Mouse (Mus musculus): ENCODE data around the gene Iqce. TPM values are rescaled to one million over a fixed set of nuclear protein-coding genes. Genes with fewer than 3 reads are reported as not detected.

Iqce gene
- polyA plus RNA-seq, 1 experiment from 2014 or later = 13.4 TPM

- 1% methylated on average over 25 of the region's 25 CpGs for WGBS
- ATAC-seq = peak; percentile 13
- peaks cover 17% of the 10 kb centered on the region for H3K4me1 ChIP-seq (ENCODE audit: control insufficient read depth, insufficient read depth, low read length)
- no peak for DNase-seq (ENCODE audit: low spot score)
- H3K4me2 ChIP-seq (ENCODE audit: low read length) = peak overlapping the region; percentile 89
- peaks cover 8% of the 10 kb centered on the region for H3K36me3 ChIP-seq (ENCODE audit: control insufficient read depth, insufficient read depth, low read length)
- no peaks in the 10 kb centered on the region for H3K9me3 ChIP-seq (replicated peaks; ENCODE audit: control insufficient read depth, low read length)
- H3K9ac ChIP-seq (ENCODE audit: low read length) = peak overlapping the region; percentile 88
- H3K4me3 ChIP-seq (ENCODE audit: low read depth, low read length) = peak overlapping the region; percentile 81
- H3K27me3 ChIP-seq (replicated peaks; ENCODE audit: control insufficient read depth, insufficient read depth, low read length) = no peaks in the 10 kb centered on the region
- peak overlapping the region; percentile 86 for H3K27ac ChIP-seq (ENCODE audit: low read depth, low read length)
Measured at GRCm38 (mm10) chr5:140701661-140702060, 517 bp downstream of the Iqce start.

GRCm38 (mm10) chr5:140699776-140700175 lies 2.4 kb downstream of the Iqce start:
- ATAC-seq = no peak
- DNase-seq (ENCODE audit: low spot score) = no peak
- Histone ChIP-seq H3K27me3 (replicated peaks; ENCODE audit: control insufficient read depth, insufficient read depth, low read length) (no peaks in the 10 kb centered on the region), H3K9me3 (replicated peaks; ENCODE audit: control insufficient read depth, low read length) (no peaks in the 10 kb centered on the region), H3K27ac (ENCODE audit: low read depth, low read length) (no peak overlapping the region), H3K4me2 (ENCODE audit: low read length) (no peak overlapping the region), H3K36me3 (ENCODE audit: control insufficient read depth, insufficient read depth, low read length) (peaks cover 19% of the 10 kb centered on the region), H3K4me3 (ENCODE audit: low read depth, low read length) (no peak overlapping the region), H3K4me1 (ENCODE audit: control insufficient read depth, insufficient read depth, low read length) (peaks cover 10% of the 10 kb centered on the region), H3K9ac (ENCODE audit: low read length) (no peak overlapping the region)
- 81% methylated on average over 9 of the region's 9 CpGs for WGBS

GRCm38 (mm10) chr5:140695987-140696386 lies 6.2 kb downstream of the Iqce start:
- H3K27ac ChIP-seq (ENCODE audit: low read depth, low read length) = no peak overlapping the region
- DNase-seq (ENCODE audit: low spot score) (no peak), ATAC-seq (no peak)
- no peak overlapping the region for H3K4me3 ChIP-seq (ENCODE audit: low read depth, low read length)
- peaks cover 1% of the 10 kb centered on the region for H3K4me1 ChIP-seq (ENCODE audit: control insufficient read depth, insufficient read depth, low read length)
- H3K27me3 ChIP-seq (replicated peaks; ENCODE audit: control insufficient read depth, insufficient read depth, low read length) = no peaks in the 10 kb centered on the region
- no peak overlapping the region for H3K4me2 ChIP-seq (ENCODE audit: low read length)
- H3K9me3 ChIP-seq (replicated peaks; ENCODE audit: control insufficient read depth, low read length) = no peaks in the 10 kb centered on the region
- WGBS = 74% methylated on average over 7 of the region's 7 CpGs
- no peak overlapping the region for H3K9ac ChIP-seq (ENCODE audit: low read length)
- peaks cover 43% of the 10 kb centered on the region for H3K36me3 ChIP-seq (ENCODE audit: control insufficient read depth, insufficient read depth, low read length)

- Histone ChIP-seq H3K4me3 (ENCODE audit: low read depth, low read length) (no peak overlapping the region), H3K4me1 (ENCODE audit: control insufficient read depth, insufficient read depth, low read length) (no peaks in the 10 kb centered on the region), H3K27me3 (replicated peaks; ENCODE audit: control insufficient read depth, insufficient read depth, low read length) (no peaks in the 10 kb centered on the region), H3K9me3 (replicated peaks; ENCODE audit: control insufficient read depth, low read length) (no peaks in the 10 kb centered on the region), H3K9ac (ENCODE audit: low read length) (no peak overlapping the region), H3K4me2 (ENCODE audit: low read length) (no peak overlapping the region), H3K36me3 (ENCODE audit: control insufficient read depth, insufficient read depth, low read length) (peaks cover 55% of the 10 kb centered on the region), H3K27ac (ENCODE audit: low read depth, low read length) (no peak overlapping the region)
- no peak for DNase-seq (ENCODE audit: low spot score)
- no peak for ATAC-seq
- WGBS = 82% methylated on average over 3 of the region's 3 CpGs
Measured at GRCm38 (mm10) chr5:140688434-140688833, 13.7 kb downstream of the Iqce start.

GRCm38 (mm10) chr5:140684343-140685148 lies 17.6 kb downstream of the Iqce start:
- Histone ChIP-seq H3K4me1 (ENCODE audit: control insufficient read depth, insufficient read depth, low read length) (no peaks in the 10 kb centered on the region), H3K27me3 (replicated peaks; ENCODE audit: control insufficient read depth, insufficient read depth, low read length) (no peaks in the 10 kb centered on the region), H3K9ac (ENCODE audit: low read length) (no peak overlapping the region), H3K4me2 (ENCODE audit: low read length) (no peak overlapping the region), H3K36me3 (ENCODE audit: control insufficient read depth, insufficient read depth, low read length) (peaks cover 37% of the 10 kb centered on the region), H3K4me3 (ENCODE audit: low read depth, low read length) (no peak overlapping the region), H3K27ac (ENCODE audit: low read depth, low read length) (no peak overlapping the region), H3K9me3 (replicated peaks; ENCODE audit: control insufficient read depth, low read length) (no peaks in the 10 kb centered on the region)
- WGBS = 59% methylated on average over 16 of the region's 16 CpGs
- ATAC-seq (peak; percentile 44; the same call in 1 of the 2 replicates), DNase-seq (ENCODE audit: low spot score) (peak; percentile 77)

- Histone ChIP-seq H3K4me2 (ENCODE audit: low read length) (no peak overlapping the region), H3K27me3 (replicated peaks; ENCODE audit: control insufficient read depth, insufficient read depth, low read length) (no peaks in the 10 kb centered on the region), H3K4me3 (ENCODE audit: low read depth, low read length) (no peak overlapping the region), H3K4me1 (ENCODE audit: control insufficient read depth, insufficient read depth, low read length) (no peaks in the 10 kb centered on the region), H3K9me3 (replicated peaks; ENCODE audit: control insufficient read depth, low read length) (no peaks in the 10 kb centered on the region), H3K9ac (ENCODE audit: low read length) (no peak overlapping the region), H3K27ac (ENCODE audit: low read depth, low read length) (no peak overlapping the region), H3K36me3 (ENCODE audit: control insufficient read depth, insufficient read depth, low read length) (peaks cover 36% of the 10 kb centered on the region)
- DNase-seq (ENCODE audit: low spot score) (no peak), ATAC-seq (no peak)
- 98% methylated on average over 6 of the region's 6 CpGs for WGBS
Measured at GRCm38 (mm10) chr5:140682113-140682512, 20.1 kb downstream of the Iqce start.

- Histone ChIP-seq H3K36me3 (ENCODE audit: control insufficient read depth, insufficient read depth, low read length) (peaks cover 41% of the 10 kb centered on the region), H3K9ac (ENCODE audit: low read length) (no peak overlapping the region), H3K4me3 (ENCODE audit: low read depth, low read length) (no peak overlapping the region), H3K9me3 (replicated peaks; ENCODE audit: control insufficient read depth, low read length) (no peaks in the 10 kb centered on the region), H3K27ac (ENCODE audit: low read depth, low read length) (no peak overlapping the region), H3K4me1 (ENCODE audit: control insufficient read depth, insufficient read depth, low read length) (no peaks in the 10 kb centered on the region), H3K27me3 (replicated peaks; ENCODE audit: control insufficient read depth, insufficient read depth, low read length) (no peaks in the 10 kb centered on the region), H3K4me2 (ENCODE audit: low read length) (no peak overlapping the region)
- WGBS = 90% methylated on average over 1 of the region's 1 CpGs
- no peak for ATAC-seq
- no peak for DNase-seq (ENCODE audit: low spot score)
Measured at GRCm38 (mm10) chr5:140680950-140681349, 21.2 kb downstream of the Iqce start.

GRCm38 (mm10) chr5:140680051-140680450 lies 22.1 kb downstream of the Iqce start:
- ATAC-seq = no peak

GRCm38 (mm10) chr5:140677137-140677536 lies 25.0 kb downstream of the Iqce start:
- WGBS = 91% methylated on average over 6 of the region's 6 CpGs
- Histone ChIP-seq H3K9me3 (replicated peaks; ENCODE audit: control insufficient read depth, low read length) (no peaks in the 10 kb centered on the region), H3K27ac (ENCODE audit: low read depth, low read length) (no peak overlapping the region), H3K4me2 (ENCODE audit: low read length) (no peak overlapping the region), H3K9ac (ENCODE audit: low read length) (no peak overlapping the region), H3K4me3 (ENCODE audit: low read depth, low read length) (no peak overlapping the region), H3K4me1 (ENCODE audit: control insufficient read depth, insufficient read depth, low read length) (no peaks in the 10 kb centered on the region), H3K36me3 (ENCODE audit: control insufficient read depth, insufficient read depth, low read length) (peaks cover 55% of the 10 kb centered on the region), H3K27me3 (replicated peaks; ENCODE audit: control insufficient read depth, insufficient read depth, low read length) (no peaks in the 10 kb centered on the region)
- ATAC-seq (no peak), DNase-seq (ENCODE audit: low spot score) (no peak)

More at GRCm38 (mm10) chr5:140680051-140680450, 22.1 kb downstream of the Iqce start:
- no peak for DNase-seq (ENCODE audit: low spot score)
- Histone ChIP-seq H3K27ac (ENCODE audit: low read depth, low read length) (no peak overlapping the region), H3K36me3 (ENCODE audit: control insufficient read depth, insufficient read depth, low read length) (peaks cover 45% of the 10 kb centered on the region), H3K9ac (ENCODE audit: low read length) (no peak overlapping the region), H3K9me3 (replicated peaks; ENCODE audit: control insufficient read depth, low read length) (no peaks in the 10 kb centered on the region), H3K4me1 (ENCODE audit: control insufficient read depth, insufficient read depth, low read length) (no peaks in the 10 kb centered on the region), H3K27me3 (replicated peaks; ENCODE audit: control insufficient read depth, insufficient read depth, low read length) (no peaks in the 10 kb centered on the region), H3K4me2 (ENCODE audit: low read length) (no peak overlapping the region), H3K4me3 (ENCODE audit: low read depth, low read length) (no peak overlapping the region)
- 90% methylated on average over 6 of the region's 6 CpGs for WGBS
